Mouse (Mus musculus) heart, adult 2 months (tissue): Measurements from ENCODE around the gene Gm13306.
"Not testable (repeated sequence)": the region's sequence is repeated elsewhere in the genome, so short reads cannot be mapped to it uniquely, and the experiment has no call there.

Source experiments
- CTCF ChIP-seq: fragments of 200-600 bp; IDR thresholded peaks from 2 replicates; pipeline ENCODE4 v1.8.1; 2022; ENCODE audit warnings: antibody characterized with exemption, mild to moderate bottlenecking, moderate library complexity
- POLR2A ChIP-seq: fragments of 200-500 bp; IDR thresholded peaks from 2 replicates; pipeline ENCODE4 v1.6.1; 2011; ENCODE audit warnings: mild to moderate bottlenecking, low read depth, low read length, control low read depth; ENCODE audit not compliant: insufficient read depth

GRCm38 (mm10) chr4:42178243-42178642 lies 25.0 kb downstream of the Gm13306 start:
- TF ChIP-seq POLR2A, CTCF: not testable (repeated sequence)
